Mouse (Mus musculus): ENCODE measurements at regions not wholly inside any gene's neighbourhood (a gene's known extent, or its start where the extent isn't known, plus 50 kb on each side); places are given as distances from the start of the nearest gene placed in this dataset.

DNA sequence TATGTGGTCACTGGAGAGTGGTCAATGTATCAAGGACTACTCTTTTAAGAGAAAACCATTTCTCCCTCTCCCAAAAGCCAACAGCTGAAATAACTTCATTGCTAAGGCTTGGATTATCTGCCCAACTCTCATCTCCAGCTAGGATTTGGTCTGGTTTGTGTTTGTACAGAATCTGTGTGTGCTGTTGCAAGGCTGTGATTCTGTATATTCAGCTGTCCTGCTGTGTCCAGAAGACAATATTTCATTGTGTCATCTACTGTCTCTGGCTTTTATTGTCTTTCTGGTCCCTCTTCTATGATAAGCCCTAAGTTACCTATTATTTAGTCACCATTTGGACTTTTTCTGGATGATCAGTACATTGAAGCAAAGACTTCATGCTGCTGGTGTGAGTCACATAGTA, 110.9 kb downstream of the Cenpc1 start:
- ATAC-seq (ENCODE audit: low read depth) (no peak), DNase-seq (ENCODE audit: low spot score) (no peak)
- no peak overlapping the region for H3K4me2 ChIP-seq (ENCODE audit: low read depth, low read length)

DNA sequence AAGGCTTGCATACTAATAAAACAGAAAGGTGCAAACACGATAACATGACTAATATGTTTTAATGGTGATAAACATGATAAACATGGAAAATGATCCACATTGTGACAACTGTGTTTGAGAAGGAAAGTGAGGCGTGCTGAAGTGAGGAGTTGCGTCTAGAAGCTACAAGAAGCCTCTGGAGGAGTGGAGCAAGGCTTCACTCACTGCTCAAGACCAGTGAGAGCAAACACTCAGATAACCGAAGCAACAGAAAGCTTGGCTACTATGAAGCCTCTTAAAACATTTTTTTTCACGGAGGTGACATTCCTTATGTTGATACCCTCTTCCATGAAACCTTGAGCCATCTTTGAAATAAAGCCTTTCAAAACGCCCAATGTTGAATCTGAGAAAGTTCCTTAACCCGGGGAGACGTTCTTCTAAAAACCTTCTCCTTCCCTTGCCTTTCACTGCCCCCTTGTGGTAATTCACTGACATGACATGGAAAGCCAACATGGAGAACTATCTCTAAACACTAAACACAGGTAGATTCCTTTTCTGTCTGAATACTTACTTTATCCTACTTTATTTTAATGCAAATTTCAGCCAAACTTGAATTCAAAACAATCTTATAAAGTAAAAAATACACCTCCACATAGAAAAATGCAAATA, 128.6 kb downstream of the Cenpc1 start:
- no peaks in the 10 kb centered on the region for H3K27me3 ChIP-seq (replicated peaks; ENCODE audit: control insufficient read depth, insufficient read depth, low read length)
- no peak overlapping the region for H3K27ac ChIP-seq (replicated peaks; ENCODE audit: low read depth, low read length)
- ATAC-seq (ENCODE audit: low read depth) (no peak), DNase-seq (ENCODE audit: low spot score) (peak; percentile 49)
- no peak overlapping the region for H3K9ac ChIP-seq (ENCODE audit: low read depth, low read length)
- H3K36me3 ChIP-seq (ENCODE audit: control insufficient read depth, insufficient read depth, low read length), result no peaks in the 10 kb centered on the region
- WGBS, result 32% methylated on average over 8 of the region's 8 CpGs
- no peak overlapping the region for H3K4me2 ChIP-seq (ENCODE audit: low read depth, low read length)
- H3K4me3 ChIP-seq (ENCODE audit: low read depth, low read length), result no peak overlapping the region
- no peaks in the 10 kb centered on the region for H3K9me3 ChIP-seq (ENCODE audit: control insufficient read depth, low read length)
- H3K4me1 ChIP-seq (ENCODE audit: control insufficient read depth, insufficient read depth, low read length), result no peaks in the 10 kb centered on the region

More for the DNA sequence above, 110.9 kb downstream of the Cenpc1 start:
- no peak overlapping the region for H3K9ac ChIP-seq (ENCODE audit: low read depth, low read length)
- H3K4me1 ChIP-seq (ENCODE audit: control insufficient read depth, insufficient read depth, low read length), result no peaks in the 10 kb centered on the region
- no peak overlapping the region for H3K4me3 ChIP-seq (ENCODE audit: low read depth, low read length)
- H3K27me3 ChIP-seq (replicated peaks; ENCODE audit: control insufficient read depth, insufficient read depth, low read length), result no peaks in the 10 kb centered on the region
- H3K27ac ChIP-seq (replicated peaks; ENCODE audit: low read depth, low read length), result no peak overlapping the region
- no peaks in the 10 kb centered on the region for H3K9me3 ChIP-seq (ENCODE audit: control insufficient read depth, low read length)
- no peaks in the 10 kb centered on the region for H3K36me3 ChIP-seq (ENCODE audit: control insufficient read depth, insufficient read depth, low read length)

DNA sequence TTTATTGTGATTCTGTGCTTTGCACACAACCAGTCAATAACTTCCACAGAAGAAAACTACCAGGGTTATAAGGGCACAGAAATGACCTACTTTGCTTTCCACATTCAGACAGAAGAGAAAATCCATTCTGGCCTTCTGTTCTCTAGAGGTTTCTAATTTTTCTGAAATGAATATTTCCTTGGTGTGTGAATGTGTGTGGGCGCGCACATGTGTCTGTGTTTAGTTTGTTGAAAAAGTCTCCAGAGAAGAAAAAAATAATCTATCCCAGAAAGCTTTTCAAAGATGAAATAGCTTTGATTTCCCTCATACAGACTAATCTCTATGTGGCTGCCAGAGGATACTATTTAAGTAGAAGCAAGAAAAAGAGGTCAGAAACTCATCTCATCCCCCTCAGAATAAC, 147.1 kb downstream of the Cenpc1 start:
- DNase-seq (ENCODE audit: low spot score) (no peak), ATAC-seq (ENCODE audit: low read depth) (no peak)
- Histone ChIP-seq H3K27me3 (replicated peaks; ENCODE audit: control insufficient read depth, insufficient read depth, low read length) (no peaks in the 10 kb centered on the region), H3K9ac (ENCODE audit: low read depth, low read length) (no peak overlapping the region), H3K4me2 (ENCODE audit: low read depth, low read length) (no peak overlapping the region), H3K4me1 (ENCODE audit: control insufficient read depth, insufficient read depth, low read length) (no peaks in the 10 kb centered on the region), H3K4me3 (ENCODE audit: low read depth, low read length) (no peak overlapping the region), H3K9me3 (ENCODE audit: control insufficient read depth, low read length) (no peaks in the 10 kb centered on the region), H3K36me3 (ENCODE audit: control insufficient read depth, insufficient read depth, low read length) (no peaks in the 10 kb centered on the region), H3K27ac (replicated peaks; ENCODE audit: low read depth, low read length) (no peak overlapping the region)
- WGBS, result 92% methylated on average over 2 of the region's 2 CpGs

DNA sequence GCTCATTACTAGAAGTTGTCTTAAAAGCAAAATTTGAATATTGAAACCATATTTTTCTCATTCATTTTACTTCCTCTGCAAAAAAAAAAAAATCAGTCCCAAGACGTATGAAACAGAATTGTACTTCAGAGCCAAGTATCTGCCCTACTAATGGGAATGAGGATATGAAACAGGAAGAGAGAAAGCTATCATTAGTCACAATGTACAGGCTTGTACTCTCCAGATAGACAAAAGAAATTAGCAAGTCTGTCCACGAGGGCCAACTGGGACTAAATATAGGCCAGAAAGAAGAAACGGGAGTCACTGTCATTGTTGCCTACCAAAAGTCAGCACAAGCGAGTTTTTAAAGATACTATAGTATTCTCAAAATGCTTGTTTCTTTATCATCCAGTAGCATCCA, 150.4 kb downstream of the Cenpc1 start:
- Histone ChIP-seq H3K36me3 (ENCODE audit: control insufficient read depth, insufficient read depth, low read length) (no peaks in the 10 kb centered on the region), H3K27me3 (replicated peaks; ENCODE audit: control insufficient read depth, insufficient read depth, low read length) (no peaks in the 10 kb centered on the region), H3K4me2 (ENCODE audit: low read depth, low read length) (no peak overlapping the region), H3K4me3 (ENCODE audit: low read depth, low read length) (no peak overlapping the region), H3K4me1 (ENCODE audit: control insufficient read depth, insufficient read depth, low read length) (no peaks in the 10 kb centered on the region), H3K27ac (replicated peaks; ENCODE audit: low read depth, low read length) (no peak overlapping the region), H3K9ac (ENCODE audit: low read depth, low read length) (no peak overlapping the region), H3K9me3 (ENCODE audit: control insufficient read depth, low read length) (no peaks in the 10 kb centered on the region)
- DNase-seq (ENCODE audit: low spot score) (no peak), ATAC-seq (ENCODE audit: low read depth) (no peak)
- 63% methylated on average over 4 of the region's 4 CpGs for WGBS

DNA sequence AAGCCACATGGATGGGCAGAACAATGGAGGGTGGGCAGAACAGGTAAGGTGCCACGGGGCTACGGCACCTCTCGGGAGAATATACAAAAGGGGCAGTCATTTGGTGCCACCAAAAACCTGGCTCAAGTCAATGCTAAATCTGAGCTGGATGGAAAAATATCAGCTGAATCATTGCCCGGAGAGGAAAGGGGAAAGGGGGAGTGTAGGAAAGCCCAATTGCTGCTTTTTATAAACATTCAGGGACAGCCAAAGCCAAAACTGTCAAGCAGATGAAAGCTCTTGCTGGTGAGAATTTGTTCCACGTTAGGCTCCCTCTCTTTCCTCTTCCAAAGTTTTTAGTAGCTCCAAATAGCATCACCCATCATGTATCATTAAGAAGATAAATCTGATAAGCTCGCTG, 168.9 kb downstream of the Cenpc1 start:
- DNase-seq (ENCODE audit: low spot score) (peak; percentile 39), ATAC-seq (ENCODE audit: low read depth) (no peak)
- H3K9ac ChIP-seq (ENCODE audit: low read depth, low read length), result no peak overlapping the region
- H3K36me3 ChIP-seq (ENCODE audit: control insufficient read depth, insufficient read depth, low read length), result no peaks in the 10 kb centered on the region
- no peaks in the 10 kb centered on the region for H3K4me1 ChIP-seq (ENCODE audit: control insufficient read depth, insufficient read depth, low read length)
- H3K27me3 ChIP-seq (replicated peaks; ENCODE audit: control insufficient read depth, insufficient read depth, low read length), result no peaks in the 10 kb centered on the region
- no peak overlapping the region for H3K4me2 ChIP-seq (ENCODE audit: low read depth, low read length)
- no peak overlapping the region for H3K4me3 ChIP-seq (ENCODE audit: low read depth, low read length)
- no peaks in the 10 kb centered on the region for H3K9me3 ChIP-seq (ENCODE audit: control insufficient read depth, low read length)
- WGBS, result 66% methylated on average over 6 of the region's 6 CpGs
- no peak overlapping the region for H3K27ac ChIP-seq (replicated peaks; ENCODE audit: low read depth, low read length)

DNA sequence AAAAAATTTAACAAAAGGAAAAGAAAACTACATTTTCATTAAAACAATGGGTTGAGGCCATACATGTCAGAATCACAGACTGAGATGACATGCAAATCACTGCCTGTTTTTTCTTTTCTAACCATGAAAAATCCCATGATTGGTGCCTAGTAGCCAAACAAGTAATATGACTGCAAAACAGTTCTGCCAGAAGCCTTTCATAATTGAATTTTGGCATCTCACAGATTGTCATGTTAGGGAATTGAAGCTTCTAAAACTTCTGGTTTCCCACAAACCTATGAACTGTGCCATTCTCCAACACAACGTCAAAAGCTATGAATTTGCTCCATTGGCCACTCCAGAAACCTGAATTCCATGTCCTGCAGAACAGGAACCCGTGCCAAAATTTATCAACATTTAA, 169.6 kb downstream of the Cenpc1 start:
- H3K9me3 ChIP-seq (ENCODE audit: control insufficient read depth, low read length), result no peaks in the 10 kb centered on the region
- H3K4me2 ChIP-seq (ENCODE audit: low read depth, low read length), result no peak overlapping the region
- H3K4me3 ChIP-seq (ENCODE audit: low read depth, low read length), result no peak overlapping the region
- no peaks in the 10 kb centered on the region for H3K4me1 ChIP-seq (ENCODE audit: control insufficient read depth, insufficient read depth, low read length)
- ATAC-seq (ENCODE audit: low read depth) (no peak), DNase-seq (ENCODE audit: low spot score) (peak; percentile 14)
- H3K27ac ChIP-seq (replicated peaks; ENCODE audit: low read depth, low read length), result no peak overlapping the region
- no peaks in the 10 kb centered on the region for H3K27me3 ChIP-seq (replicated peaks; ENCODE audit: control insufficient read depth, insufficient read depth, low read length)
- 65% methylated on average over 2 of the region's 2 CpGs for WGBS
- no peak overlapping the region for H3K9ac ChIP-seq (ENCODE audit: low read depth, low read length)
- no peaks in the 10 kb centered on the region for H3K36me3 ChIP-seq (ENCODE audit: control insufficient read depth, insufficient read depth, low read length)

DNA sequence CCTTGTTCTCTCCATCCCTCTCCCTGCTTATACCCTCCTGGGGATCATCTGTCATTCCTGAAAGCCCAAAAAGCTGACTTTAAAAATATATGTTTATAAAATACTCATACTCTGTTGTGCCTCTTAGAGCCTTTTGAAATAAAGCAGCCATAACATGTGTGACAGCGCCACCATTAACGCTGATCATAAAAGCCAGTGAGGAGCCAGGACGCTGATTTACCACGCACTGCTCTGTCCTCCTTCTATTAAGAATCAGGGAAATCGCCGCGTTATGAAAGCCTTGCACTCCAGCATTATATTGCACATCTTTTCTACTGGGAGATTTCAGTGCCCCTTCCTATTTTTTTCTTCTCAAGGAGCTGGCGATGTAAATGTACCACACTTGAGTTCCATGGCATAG, 195.1 kb downstream of the Cenpc1 start:
- no peak overlapping the region for H3K4me2 ChIP-seq (ENCODE audit: low read depth, low read length)
- no peaks in the 10 kb centered on the region for H3K36me3 ChIP-seq (ENCODE audit: control insufficient read depth, insufficient read depth, low read length)
- H3K4me1 ChIP-seq (ENCODE audit: control insufficient read depth, insufficient read depth, low read length), result no peaks in the 10 kb centered on the region
- H3K4me3 ChIP-seq (ENCODE audit: low read depth, low read length), result no peak overlapping the region
- H3K27ac ChIP-seq (replicated peaks; ENCODE audit: low read depth, low read length), result no peak overlapping the region
- 89% methylated on average over 8 of the region's 8 CpGs for WGBS
- DNase-seq (ENCODE audit: low spot score) (no peak), ATAC-seq (ENCODE audit: low read depth) (no peak)
- H3K27me3 ChIP-seq (replicated peaks; ENCODE audit: control insufficient read depth, insufficient read depth, low read length), result no peaks in the 10 kb centered on the region
- no peak overlapping the region for H3K9ac ChIP-seq (ENCODE audit: low read depth, low read length)
- H3K9me3 ChIP-seq (ENCODE audit: control insufficient read depth, low read length), result no peaks in the 10 kb centered on the region

DNA sequence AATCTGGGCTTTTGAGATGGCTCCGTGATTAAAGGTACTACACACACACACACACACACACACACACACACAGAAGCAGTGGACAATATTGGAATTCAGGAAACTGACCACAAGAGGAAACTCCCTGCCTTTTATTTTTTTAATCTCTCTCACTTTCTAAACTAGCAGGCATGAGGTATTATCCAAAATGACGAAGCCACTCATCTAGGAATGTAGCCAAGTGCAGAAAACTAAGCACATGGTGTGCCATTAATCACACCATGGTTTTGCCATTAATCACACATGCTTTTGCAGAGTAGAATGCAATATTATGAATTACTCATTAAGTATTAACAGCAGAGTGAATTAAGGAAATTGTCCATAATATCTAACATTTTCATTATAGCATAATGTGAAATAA, 232.8 kb downstream of the Cenpc1 start:
- H3K4me3 ChIP-seq (ENCODE audit: low read depth, low read length), result no peak overlapping the region
- no peak overlapping the region for H3K27ac ChIP-seq (replicated peaks; ENCODE audit: low read depth, low read length)
- ATAC-seq (ENCODE audit: low read depth), result no peak
- H3K36me3 ChIP-seq (ENCODE audit: control insufficient read depth, insufficient read depth, low read length), result no peaks in the 10 kb centered on the region
- H3K9me3 ChIP-seq (ENCODE audit: control insufficient read depth, low read length), result no peaks in the 10 kb centered on the region
- H3K4me1 ChIP-seq (ENCODE audit: control insufficient read depth, insufficient read depth, low read length), result no peaks in the 10 kb centered on the region
- no peak overlapping the region for H3K4me2 ChIP-seq (ENCODE audit: low read depth, low read length)
- H3K27me3 ChIP-seq (replicated peaks; ENCODE audit: control insufficient read depth, insufficient read depth, low read length), result no peaks in the 10 kb centered on the region
- 74% methylated on average over 2 of the region's 2 CpGs for WGBS
- no peak for DNase-seq (ENCODE audit: low spot score)
- H3K9ac ChIP-seq (ENCODE audit: low read depth, low read length), result no peak overlapping the region

DNA sequence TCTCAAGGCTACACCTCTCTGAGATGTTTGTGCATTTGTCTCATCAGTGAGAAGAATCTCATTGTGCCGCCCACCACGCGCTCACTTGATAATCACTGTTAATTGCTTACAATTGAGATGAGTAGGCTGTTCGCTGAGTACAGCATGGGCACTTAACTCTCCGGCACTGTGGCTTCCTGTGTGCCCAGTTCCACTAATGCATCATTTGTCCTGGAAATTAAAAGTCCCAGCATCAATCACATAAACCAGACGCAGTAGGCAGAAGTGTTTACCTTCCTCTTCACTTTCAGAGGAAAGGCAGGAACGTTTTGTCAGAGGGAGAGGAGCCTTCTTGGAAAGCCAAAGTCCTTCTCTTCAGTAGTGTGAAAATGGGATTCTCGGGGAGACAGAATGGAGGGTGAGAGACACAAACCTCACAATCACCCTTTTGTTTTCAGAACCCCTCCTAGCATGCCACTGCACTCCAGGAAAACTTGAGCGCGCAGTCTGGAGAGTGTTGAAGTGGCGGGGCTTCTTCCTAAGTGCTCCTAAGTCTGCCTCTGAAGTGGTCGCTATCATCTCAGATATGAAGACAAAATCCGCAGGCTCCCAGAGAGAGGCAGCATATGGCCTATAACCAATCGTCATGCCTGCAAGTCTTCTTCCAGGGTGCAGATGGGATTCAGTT, 269.7 kb downstream of the Cenpc1 start:
- Histone ChIP-seq H3K9ac (ENCODE audit: low read depth, low read length) (no peak overlapping the region), H3K36me3 (ENCODE audit: control insufficient read depth, insufficient read depth, low read length) (no peaks in the 10 kb centered on the region), H3K4me1 (ENCODE audit: control insufficient read depth, insufficient read depth, low read length) (no peaks in the 10 kb centered on the region), H3K27me3 (replicated peaks; ENCODE audit: control insufficient read depth, insufficient read depth, low read length) (no peaks in the 10 kb centered on the region), H3K9me3 (ENCODE audit: control insufficient read depth, low read length) (no peaks in the 10 kb centered on the region), H3K4me3 (ENCODE audit: low read depth, low read length) (no peak overlapping the region), H3K4me2 (ENCODE audit: low read depth, low read length) (no peak overlapping the region), H3K27ac (replicated peaks; ENCODE audit: low read depth, low read length) (no peak overlapping the region)
- 48% methylated on average over 14 of the region's 14 CpGs for WGBS
- ATAC-seq (ENCODE audit: low read depth) (no peak), DNase-seq (ENCODE audit: low spot score) (no peak)
